Mouse (Mus musculus) urinary bladder, postnatal 0 days (tissue): ENCODE results near the gene Serpine3. TPM values are rescaled to one million over a fixed set of nuclear protein-coding genes. Genes with fewer than 3 reads are reported as not detected.

Experiments used
- polyA plus RNA-seq: library from polyadenylated mRNA; unstranded; fragments of >200 nt; fragmentation: Nextera tagmentation; extraction: Ambion mirVana; gene quantifications from 2 replicates; pipeline ENCODE4 v1.2.1, GENCODE M21; 2015

Gene Serpine3
- not detected in 2 replicates for polyA plus RNA-seq

DNA sequence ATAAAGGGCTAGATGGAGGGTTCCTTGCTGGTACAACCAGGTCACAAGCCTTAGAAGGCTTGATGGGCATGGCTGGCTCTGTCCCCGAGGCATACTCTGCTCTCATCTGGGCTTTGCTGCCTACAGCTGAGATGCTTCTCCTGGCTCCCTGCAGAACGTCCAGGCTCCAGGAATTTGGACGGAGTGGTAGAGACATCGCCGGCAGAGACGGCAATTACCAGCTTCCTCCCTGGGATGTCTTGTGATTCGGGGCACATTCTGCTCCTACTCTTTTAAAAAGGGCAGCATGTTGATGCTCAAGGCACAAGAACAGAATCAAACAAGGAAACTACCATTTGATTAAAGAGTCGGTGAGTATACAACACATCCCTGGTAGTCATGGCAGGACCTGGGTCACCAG, at the start of gene Serpine3:
Serpine3 (plus strand) TSS at position 301 of the 400 bp plus-strand sequence.

Other genes with a start within 250 kb of the Serpine3 start
- 0.06 TPM in 1 of 2 replicates, not detected in the other for gene Gucy1b2, start 207.4 kb upstream of the Serpine3 start, polyA plus RNA-seq
- gene Fam124a, start 107.9 kb upstream of the Serpine3 start, polyA plus RNA-seq, result 16.6 and 20.3 TPM in 2 replicates
- gene Gm4131, start 96.7 kb upstream of the Serpine3 start, polyA plus RNA-seq, result not detected in 2 replicates
- 7.5 and 9.2 TPM in 2 replicates for gene Ints6, start 97.5 kb downstream of the Serpine3 start, polyA plus RNA-seq
- gene Wdfy2, start 174.0 kb downstream of the Serpine3 start, polyA plus RNA-seq, result 3.5 and 3.7 TPM in 2 replicates